Mouse (Mus musculus) liver, embryonic 14.5 days (tissue): ENCODE results near the gene Mcpt1. TPM values are rescaled to one million over a fixed set of nuclear protein-coding genes. Genes with fewer than 3 reads are reported as not detected.
"Not testable (repeated sequence)": the region's sequence is repeated elsewhere in the genome, so short reads cannot be mapped to it uniquely, and the experiment has no call there.

Experiments
- ATAC-seq: fragments of 200-750 bp; cut with Nextera tagmentation; 2 replicates; pipeline ENCODE4 v1.8.0; 2017; ENCODE audit warnings: moderate number of reproducible peaks, mild to moderate bottlenecking, moderate library complexity; ENCODE audit not compliant: insufficient read depth
- DNase-seq, 3 experiments: peaks; one replicate each; pipeline ENCODE4 v3.0.0-alpha.2; 2012 to 2013; ENCODE audit warnings: low read depth in 3 of 3, low spot score in 3 of 3
- H3K27ac ChIP-seq: fragments of 300-500 bp; sonication (generic); 2 replicates; pipeline ENCODE4 v1.5.1; 2014; ENCODE audit warnings: moderate library complexity, mild to moderate bottlenecking, control low read depth, inconsistent platforms
- H3K27me3 ChIP-seq: fragments of 300-500 bp; sonication (generic); 2 replicates; pipeline ENCODE4 v1.6.1; 2014; ENCODE audit warnings: mild to moderate bottlenecking, low read length, moderate library complexity; ENCODE audit not compliant: control insufficient read depth, insufficient read depth
- H3K36me3 ChIP-seq: fragments of 300-500 bp; sonication (generic); replicated peaks from 2 replicates; pipeline ENCODE4 v1.6.1; 2014; ENCODE audit warnings: low read depth; ENCODE audit not compliant: control insufficient read depth, insufficient read depth
- H3K4me1 ChIP-seq, 2 experiments: fragments of 200-500 bp in 1 of 2; fragments of 300-500 bp in 1 of 2; sonication (generic) in 1 of 2; replicated peaks; 2 replicates each; pipeline ENCODE4 v1.6.1; 2012 to 2014; ENCODE audit warnings: antibody characterized with exemption in 1 of 2, inconsistent platforms in 1 of 2, low read length in 1 of 2; ENCODE audit not compliant: control insufficient read depth in 2 of 2, insufficient read depth in 2 of 2
- H3K4me2 ChIP-seq: fragments of 300-500 bp; sonication (generic); 2 replicates; pipeline ENCODE4 v1.6.1; 2014; ENCODE audit warnings: low read depth, mild to moderate bottlenecking, control low read depth, moderate library complexity
- H3K4me3 ChIP-seq, 2 experiments: fragments of 200-500 bp in 1 of 2; fragments of 300-500 bp in 1 of 2; sonication (generic) in 1 of 2; 2 replicates each; pipeline ENCODE4 v1.5.1; 2012 to 2014; ENCODE audit warnings: low read depth in 2 of 2, low read length in 2 of 2, mild to moderate bottlenecking in 2 of 2, control low read depth in 1 of 2, inconsistent platforms in 1 of 2, moderate library complexity in 1 of 2; ENCODE audit not compliant: insufficient read depth in 1 of 2
- H3K9ac ChIP-seq: fragments of 300-500 bp; sonication (generic); replicated peaks from 2 replicates; pipeline ENCODE4 v1.6.1; 2014; ENCODE audit warnings: mild to moderate bottlenecking, control low read depth, moderate library complexity
- H3K9me3 ChIP-seq: fragments of 300-500 bp; sonication (generic); 2 replicates; pipeline ENCODE4 v1.6.1; 2016; ENCODE audit warnings: low read length, mixed read lengths; ENCODE audit not compliant: control insufficient read depth
- CTCF ChIP-seq: IDR thresholded peaks from 2 replicates; pipeline ENCODE4 v1.5.1; 2016; ENCODE audit warnings: antibody characterized with exemption, low read depth, control low read depth
- EP300 ChIP-seq: IDR thresholded peaks from 2 replicates; pipeline ENCODE4 v1.6.1; 2016; ENCODE audit warnings: antibody characterized with exemption, low read depth
- WGBS: fragments of 180-500 bp; shearing (Covaris S2); extraction: QIAGEN DNeasy Blood & Tissue Kit; methylation state at CpG from one replicate; pipeline ENCODE4 v1.1.7; 2014; ENCODE audit not compliant: insufficient replicate concordance; 5-methylcytosine and 5-hydroxymethylcytosine counted together
- polyA plus RNA-seq, 2 experiments: library from polyadenylated mRNA; depleted of rRNA in 1 of 2; stranded (reverse) in 1 of 2; unstranded in 1 of 2; fragments of >200 nt; fragmentation: Nextera tagmentation in 1 of 2; extraction: Ambion mirVana in 1 of 2; gene quantifications; 2 replicates each; pipeline versions ENCODE4 v1.2.1 to v1.2.3; 2012 to 2014

Gene Mcpt1
- polyA plus RNA-seq, 2 experiments = not detected

GRCm38 (mm10) chr14:56021305-56021704 lies 3.5 kb downstream of the Mcpt1 start:
- DNase-seq = peak; percentile 70 to 74 (median 71)
- H3K27me3 ChIP-seq, H3K36me3 ChIP-seq, H3K27ac ChIP-seq, H3K4me3 ChIP-seq, H3K9me3 ChIP-seq, H3K9ac ChIP-seq: not testable (repeated sequence)
- TF ChIP-seq EP300 = peak; percentile 87
- ATAC-seq = peak; percentile 98
- 12% methylated on average over 3 of the region's 4 CpGs for WGBS
- Histone ChIP-seq H3K4me2 (peak overlapping the region; percentile 5), H3K4me1 (peaks cover 8 to 23% of the 10 kb centered on the region in 2 experiments)

- not testable (repeated sequence) for H3K4me2 ChIP-seq, H3K4me1 ChIP-seq, H3K9ac ChIP-seq, H3K36me3 ChIP-seq, ATAC-seq, H3K27me3 ChIP-seq, H3K4me3 ChIP-seq, H3K27ac ChIP-seq, DNase-seq, H3K9me3 ChIP-seq
- WGBS = 54% methylated on average over 2 of the region's 3 CpGs
These were observed 12.6 kb downstream of the Mcpt1 start, which contains the start of gene Mcpt9 for GRCm38 (mm10) chr14:56030395-56030794. TSS of gene Mcpt9 (minus strand) at chr14:56030495.

GRCm38 (mm10) chr14:56034433-56034832 lies 16.7 kb downstream of the Mcpt1 start:
- DNase-seq (no peak), ATAC-seq (no peak)
- Histone ChIP-seq H3K4me2 (no peak overlapping the region), H3K9me3 (no peaks in the 10 kb centered on the region), H3K36me3 (no peaks in the 10 kb centered on the region), H3K4me1 (no peaks in the 10 kb centered on the region), H3K9ac (no peak overlapping the region), H3K27ac (no peak overlapping the region), H3K27me3 (no peaks in the 10 kb centered on the region), H3K4me3 (no peak overlapping the region)
- TF ChIP-seq EP300 (no peak), CTCF (no peak)
- WGBS = 50% methylated on average over 2 of the region's 2 CpGs

GRCm38 (mm10) chr14:56041792-56042191 lies 24.0 kb downstream of the Mcpt1 start, which contains the start of gene Mcpt2:
TSS of gene Mcpt2 (plus strand) at chr14:56042041.
- DNase-seq = peak in 1 of 3 experiments; percentile 9

GRCm38 (mm10) chr14:56055408-56055807 lies 37.6 kb downstream of the Mcpt1 start:
- 50% methylated on average over 3 of the region's 3 CpGs for WGBS
- no peak overlapping the region for H3K4me2 ChIP-seq
- DNase-seq (no peak), ATAC-seq (no peak)
- H3K4me1 ChIP-seq = peaks cover 0 to 3% of the 10 kb centered on the region in 2 experiments; a peak in 1 of 4 replicates
- H3K27ac ChIP-seq = no peak overlapping the region
- H3K9ac ChIP-seq = no peak overlapping the region
- no peaks in the 10 kb centered on the region for H3K9me3 ChIP-seq
- TF ChIP-seq CTCF = no peak
- no peak for TF ChIP-seq EP300
- no peak overlapping the region for H3K4me3 ChIP-seq
- H3K27me3 ChIP-seq = no peaks in the 10 kb centered on the region
- no peaks in the 10 kb centered on the region for H3K36me3 ChIP-seq

More at GRCm38 (mm10) chr14:56041792-56042191, 24.0 kb downstream of the Mcpt1 start, which contains the start of gene Mcpt2:
- 16% methylated on average over 1 of the region's 1 CpGs for WGBS
- not testable (repeated sequence) for H3K36me3 ChIP-seq, H3K27me3 ChIP-seq, H3K9ac ChIP-seq, H3K4me2 ChIP-seq, H3K4me1 ChIP-seq, H3K4me3 ChIP-seq, H3K27ac ChIP-seq, H3K9me3 ChIP-seq
- TF ChIP-seq EP300 = peak; percentile 62
- ATAC-seq = peak; percentile 61; the same call in 1 of the 2 replicates

GRCm38 (mm10) chr14:56057722-56058121 lies 40.0 kb downstream of the Mcpt1 start:
- no peak overlapping the region for H3K27ac ChIP-seq
- no peak overlapping the region for H3K9ac ChIP-seq
- H3K4me1 ChIP-seq = peaks cover 0 to 3% of the 10 kb centered on the region in 2 experiments; a peak in 1 of 4 replicates
- H3K9me3 ChIP-seq = no peaks in the 10 kb centered on the region
- no peak for TF ChIP-seq CTCF
- no peak for TF ChIP-seq EP300
- H3K27me3 ChIP-seq = no peaks in the 10 kb centered on the region
- 35% methylated on average over 4 of the region's 4 CpGs for WGBS
- DNase-seq (no peak), ATAC-seq (no peak)
- H3K36me3 ChIP-seq = no peaks in the 10 kb centered on the region
- no peak overlapping the region for H3K4me3 ChIP-seq
- no peak overlapping the region for H3K4me2 ChIP-seq

- H3K27me3 ChIP-seq, ATAC-seq, H3K4me3 ChIP-seq, DNase-seq, H3K9me3 ChIP-seq, H3K4me2 ChIP-seq, H3K36me3 ChIP-seq, H3K27ac ChIP-seq, H3K9ac ChIP-seq, H3K4me1 ChIP-seq: not testable (repeated sequence)
- 45% methylated on average over 3 of the region's 3 CpGs for WGBS
These were observed 44.4 kb downstream of the Mcpt1 start, which contains the start of gene Mcpt4 for GRCm38 (mm10) chr14:56062213-56062612. TSS of gene Mcpt4 (minus strand) at chr14:56062313.
